Mouse (Mus musculus) urinary bladder, postnatal 14 days (tissue): ENCODE measurements at regions not wholly inside any gene's neighbourhood (a gene's known extent, or its start where the extent isn't known, plus 50 kb on each side); places are given as distances from the start of the nearest gene placed in this dataset.
"Not testable (repeated sequence)": the region's sequence is repeated elsewhere in the genome, so short reads cannot be mapped to it uniquely, and the experiment has no call there.

ENCODE experiments used
- DNase-seq: peaks from one replicate; pipeline ENCODE4 v3.0.0; 2021; ENCODE audit warnings: low spot score

GRCm38 (mm10) chr10:117477331-117478201 lies 97.8 kb upstream of the Cpsf6 start:
- DNase-seq: no peak

- no peak for DNase-seq
These were observed 95.5 kb upstream of the Cpsf6 start for GRCm38 (mm10) chr10:117475086-117475945.

- DNase-seq: no peak
These were observed 94.7 kb upstream of the Cpsf6 start for GRCm38 (mm10) chr10:117474351-117475085.

GRCm38 (mm10) chr10:117473471-117473870 lies 93.7 kb upstream of the Cpsf6 start:
- no peak for DNase-seq

GRCm38 (mm10) chr10:117472568-117472930 lies 92.7 kb upstream of the Cpsf6 start:
- no peak for DNase-seq

- no peak for DNase-seq
These were observed 92.2 kb upstream of the Cpsf6 start for GRCm38 (mm10) chr10:117471818-117472567.

- no peak for DNase-seq
These were observed 91.4 kb upstream of the Cpsf6 start for GRCm38 (mm10) chr10:117471036-117471817.

GRCm38 (mm10) chr10:117470481-117470880 lies 90.7 kb upstream of the Cpsf6 start:
- no peak for DNase-seq

GRCm38 (mm10) chr10:117469573-117470090 lies 89.8 kb upstream of the Cpsf6 start:
- no peak for DNase-seq

- no peak for DNase-seq
These were observed 89.2 kb upstream of the Cpsf6 start for GRCm38 (mm10) chr10:117468931-117469572.

GRCm38 (mm10) chr10:117468381-117468780 lies 88.6 kb upstream of the Cpsf6 start:
- DNase-seq: no peak

- no peak for DNase-seq
These were observed 87.3 kb upstream of the Cpsf6 start for GRCm38 (mm10) chr10:117467161-117467560.

- DNase-seq: no peak
These were observed 86.6 kb upstream of the Cpsf6 start for GRCm38 (mm10) chr10:117466391-117466790.

GRCm38 (mm10) chr10:117465671-117466250 lies 85.9 kb upstream of the Cpsf6 start:
- DNase-seq: no peak

- no peak for DNase-seq
These were observed 85.3 kb upstream of the Cpsf6 start for GRCm38 (mm10) chr10:117465058-117465660.

GRCm38 (mm10) chr10:117464331-117464730 lies 84.5 kb upstream of the Cpsf6 start:
- not testable (repeated sequence) for DNase-seq

- no peak for DNase-seq
These were observed 83.8 kb upstream of the Cpsf6 start for GRCm38 (mm10) chr10:117463636-117464035.

- DNase-seq: no peak
These were observed 83.1 kb upstream of the Cpsf6 start for GRCm38 (mm10) chr10:117462921-117463320.
